Mouse (Mus musculus): ENCODE measurements around the gene Olfr894. TPM values are rescaled to one million over a fixed set of nuclear protein-coding genes. Genes with fewer than 3 reads are reported as not detected.

Olfr894 gene
- polyA plus RNA-seq (2021; fragmentation: Nextera tagmentation): not detected in 2 replicates
- long read RNA-seq, experiment 1: 0 reads
- long read RNA-seq, experiment 2: 0 reads

DNA sequence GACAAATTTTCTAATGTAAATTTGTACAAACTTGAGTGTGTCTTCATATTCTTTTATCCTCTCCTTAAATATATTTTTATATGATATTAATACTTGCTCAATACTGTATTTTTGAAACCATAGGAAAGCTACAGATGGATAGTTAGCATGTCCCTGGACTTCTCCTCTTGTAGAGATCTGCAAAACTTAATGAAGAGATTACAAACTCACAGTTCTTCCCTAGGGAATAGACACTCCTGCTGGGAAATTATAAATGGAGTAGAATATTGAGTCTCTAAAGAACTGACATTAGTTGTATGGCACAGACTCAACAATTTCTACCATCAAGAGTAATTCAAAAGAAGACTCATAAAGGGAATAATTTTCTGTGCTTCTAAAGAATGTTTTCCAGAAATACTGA is at the start of gene Olfr894:
TSS of gene Olfr894 (plus strand) at position 301 of the 400 bp plus-strand sequence.

DNA sequence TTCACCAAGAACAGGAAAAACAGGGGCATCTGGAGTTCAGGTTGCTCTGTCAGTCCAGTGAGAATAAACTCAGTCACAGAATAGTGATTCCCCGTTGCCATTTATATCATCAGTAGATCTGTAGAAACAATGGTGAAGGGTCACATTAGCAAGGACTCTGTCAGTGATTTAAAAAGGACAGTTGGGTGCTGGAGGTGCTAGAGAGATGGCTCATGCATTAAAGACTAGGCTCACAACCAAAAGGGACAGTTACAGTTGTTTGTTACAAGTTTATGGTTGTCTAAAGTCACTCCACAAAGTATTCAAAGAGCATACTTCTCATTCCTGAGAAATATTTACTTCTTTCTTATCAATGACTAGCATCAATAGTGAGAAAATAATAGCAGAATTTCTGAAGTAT is 37.1 kb upstream of the Olfr894 start, which contains the start of gene Olfr891:
TSS of gene Olfr891 (minus strand) at position 101 of the 400 bp plus-strand sequence.

DNA sequence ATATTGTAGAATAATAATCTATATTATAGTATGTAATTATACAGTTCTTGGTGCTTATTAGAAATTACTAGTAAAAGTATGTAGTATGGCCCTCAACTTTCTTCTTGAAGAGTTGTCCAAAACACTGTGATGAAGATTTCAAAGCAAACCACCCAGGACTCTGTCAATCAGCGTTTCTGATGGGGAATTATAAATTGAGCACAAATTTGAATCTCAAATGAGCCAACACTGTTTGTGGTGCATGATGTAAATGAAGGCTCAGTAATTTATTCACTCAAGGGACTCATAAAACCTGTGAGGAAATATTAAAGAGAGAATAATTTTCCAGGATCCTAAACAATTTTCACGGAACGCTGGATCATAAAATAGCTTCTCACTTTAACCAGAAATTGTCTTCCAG is 9.8 kb upstream of the Olfr894 start, which contains the start of gene Olfr893:
TSS of gene Olfr893 (plus strand) at position 301 of the 400 bp plus-strand sequence.

DNA sequence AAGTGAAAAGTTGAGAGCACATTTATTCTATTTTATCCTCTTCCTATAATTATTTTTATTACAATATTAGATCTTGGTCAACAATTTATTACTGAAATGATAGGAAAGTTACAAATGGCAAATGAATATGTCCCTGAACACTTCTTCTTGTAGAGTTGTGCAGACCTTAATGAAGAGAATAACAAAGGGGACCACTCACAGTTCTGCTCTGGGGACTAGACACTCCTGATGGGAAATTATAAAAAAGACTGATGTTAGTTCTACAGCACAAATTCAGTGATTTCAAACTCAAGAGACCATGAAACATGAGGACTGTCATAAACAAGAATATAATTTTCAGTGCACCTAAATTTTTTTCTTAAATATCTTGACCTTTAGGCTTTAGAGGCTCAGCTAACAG is 34.6 kb downstream of the Olfr894 start, which contains the start of gene Olfr143:
TSS of gene Olfr143 (plus strand) at position 301 of the 400 bp plus-strand sequence.

DNA sequence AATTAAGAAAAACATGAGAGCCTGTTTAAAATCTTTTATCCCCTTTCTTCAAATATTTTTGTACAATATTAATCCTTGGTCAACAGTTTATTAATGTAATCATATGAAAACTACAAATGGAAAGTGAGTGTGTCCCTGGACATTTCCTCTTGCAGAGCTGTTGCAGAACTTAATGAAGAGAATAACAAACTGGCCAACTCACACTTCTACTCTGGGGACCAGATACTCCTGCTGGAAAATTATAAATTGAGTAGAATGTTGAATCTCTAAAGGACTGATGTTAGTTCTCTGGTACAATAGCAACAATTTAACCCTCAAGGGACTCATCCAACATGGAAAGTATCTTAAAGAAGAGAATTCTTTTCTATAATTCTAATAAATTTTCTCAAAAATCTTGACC is 49.7 kb downstream of the Olfr894 start, which contains the start of gene Olfr895:
TSS of gene Olfr895 (plus strand) at position 301 of the 400 bp plus-strand sequence.

Other genes with a start within 250 kb of the Olfr894 start
- not detected in 2 replicates for gene Olfr881, start 226.2 kb upstream of the Olfr894 start, polyA plus RNA-seq (2021; fragmentation: Nextera tagmentation)
- gene Olfr883, start 192.2 kb upstream of the Olfr894 start, polyA plus RNA-seq (2021; fragmentation: Nextera tagmentation): not detected in 2 replicates
- not detected in 2 replicates for gene Olfr884, start 171.5 kb upstream of the Olfr894 start, polyA plus RNA-seq (2021; fragmentation: Nextera tagmentation)
- gene Olfr885, start 156.7 kb upstream of the Olfr894 start, polyA plus RNA-seq (2021; fragmentation: Nextera tagmentation): not detected in 2 replicates
- not detected in 2 replicates for gene Olfr887, start 134.0 kb upstream of the Olfr894 start, polyA plus RNA-seq (2021; fragmentation: Nextera tagmentation)
- gene Olfr888, start 109.9 kb upstream of the Olfr894 start, polyA plus RNA-seq (2021; fragmentation: Nextera tagmentation): not detected in 2 replicates
- 0.15 and 0.23 TPM in 2 replicates for gene Olfr889, start 102.9 kb upstream of the Olfr894 start, polyA plus RNA-seq (2021; fragmentation: Nextera tagmentation)
- gene Olfr890, start 75.5 kb upstream of the Olfr894 start, polyA plus RNA-seq (2021; fragmentation: Nextera tagmentation): not detected in 2 replicates
- not detected in 2 replicates for gene Olfr891, start 37.2 kb upstream of the Olfr894 start, polyA plus RNA-seq (2021; fragmentation: Nextera tagmentation)
- not detected in 2 replicates for gene Olfr893, start 9.7 kb upstream of the Olfr894 start, polyA plus RNA-seq (2021; fragmentation: Nextera tagmentation)
- gene Olfr143, start 34.7 kb downstream of the Olfr894 start, polyA plus RNA-seq (2021; fragmentation: Nextera tagmentation): not detected in 2 replicates
- gene Olfr895, start 49.8 kb downstream of the Olfr894 start, polyA plus RNA-seq (2021; fragmentation: Nextera tagmentation): not detected in 2 replicates
- not detected in 2 replicates for gene Olfr896-ps1, start 73.1 kb downstream of the Olfr894 start, polyA plus RNA-seq (2021; fragmentation: Nextera tagmentation)
- gene Olfr25, start 111.0 kb downstream of the Olfr894 start, polyA plus RNA-seq (2021; fragmentation: Nextera tagmentation): not detected in 2 replicates
- gene Olfr898, start 130.4 kb downstream of the Olfr894 start, polyA plus RNA-seq (2021; fragmentation: Nextera tagmentation): not detected in 2 replicates
- gene Olfr250, start 148.8 kb downstream of the Olfr894 start, polyA plus RNA-seq (2021; fragmentation: Nextera tagmentation): not detected in 2 replicates
- not detected in 2 replicates for gene Olfr251, start 159.0 kb downstream of the Olfr894 start, polyA plus RNA-seq (2021; fragmentation: Nextera tagmentation)
- not detected in 2 replicates for gene Olfr147, start 183.6 kb downstream of the Olfr894 start, polyA plus RNA-seq (2021; fragmentation: Nextera tagmentation)
- not detected in 2 replicates for gene Olfr901, start 211.4 kb downstream of the Olfr894 start, polyA plus RNA-seq (2021; fragmentation: Nextera tagmentation)
- not detected in 2 replicates for gene Olfr902, start 229.6 kb downstream of the Olfr894 start, polyA plus RNA-seq (2021; fragmentation: Nextera tagmentation)
- not detected in 2 replicates for gene Olfr904, start 245.1 kb downstream of the Olfr894 start, polyA plus RNA-seq (2021; fragmentation: Nextera tagmentation)

All from left cerebral cortex, adult 6 months (tissue).